Mouse (Mus musculus): ENCODE measurements at regions not wholly inside any gene's neighbourhood (a gene's known extent, or its start where the extent isn't known, plus 50 kb on each side); places are given as distances from the start of the nearest gene placed in this dataset.

GRCm38 (mm10) chr2:166322668-166323043 lies 167.2 kb upstream of the Sulf2 start:
- DNase-seq (ENCODE audit: low spot score): peak; percentile 68
- no peaks in the 10 kb centered on the region for H3K9me3 ChIP-seq (ENCODE audit: control insufficient read depth, low read length)
- H3K9ac ChIP-seq (ENCODE audit: low read length): no peak overlapping the region

GRCm38 (mm10) chr2:166321992-166322667 lies 166.7 kb upstream of the Sulf2 start:
- DNase-seq (ENCODE audit: low spot score): no peak
- H3K27me3 ChIP-seq (ENCODE audit: control insufficient read depth, insufficient read depth, low read length): peaks cover 4% of the 10 kb centered on the region; the same call in 1 of the 2 replicates
- H3K27ac ChIP-seq (ENCODE audit: low read depth, low read length): 0 out of 2 replicates have a peak overlapping the region, but pooled peaks have one; percentile 60
- H3K4me2 ChIP-seq (ENCODE audit: low read depth): no peak overlapping the region
- H3K9me3 ChIP-seq (ENCODE audit: control insufficient read depth, low read length): no peaks in the 10 kb centered on the region
- ATAC-seq (ENCODE audit: insufficient read depth, low FRiP score, low TSS enrichment): no peak
- peaks cover 21% of the 10 kb centered on the region for H3K4me1 ChIP-seq (ENCODE audit: control insufficient read depth, insufficient read depth, low read length)
- WGBS: 81% methylated on average over 6 of the region's 6 CpGs
- H3K9ac ChIP-seq (ENCODE audit: low read length): no peak overlapping the region
- H3K4me3 ChIP-seq (ENCODE audit: low read depth, low read length): no peak overlapping the region
- H3K36me3 ChIP-seq (ENCODE audit: control insufficient read depth, insufficient read depth, low read length): no peaks in the 10 kb centered on the region

More at GRCm38 (mm10) chr2:166322668-166323043, 167.2 kb upstream of the Sulf2 start:
- peaks cover 4% of the 10 kb centered on the region; the same call in 1 of the 2 replicates for H3K27me3 ChIP-seq (ENCODE audit: control insufficient read depth, insufficient read depth, low read length)
- peak overlapping the region; percentile 60; the same call in 1 of the 2 replicates for H3K27ac ChIP-seq (ENCODE audit: low read depth, low read length)
- no peak overlapping the region for H3K4me2 ChIP-seq (ENCODE audit: low read depth)
- ATAC-seq (ENCODE audit: insufficient read depth, low FRiP score, low TSS enrichment): no peak
- H3K4me3 ChIP-seq (ENCODE audit: low read depth, low read length): no peak overlapping the region
- peaks cover 21% of the 10 kb centered on the region for H3K4me1 ChIP-seq (ENCODE audit: control insufficient read depth, insufficient read depth, low read length)
- H3K36me3 ChIP-seq (ENCODE audit: control insufficient read depth, insufficient read depth, low read length): no peaks in the 10 kb centered on the region
- WGBS: 19% methylated on average over 6 of the region's 6 CpGs

GRCm38 (mm10) chr2:166316409-166316916 lies 161.0 kb upstream of the Sulf2 start:
- no peak overlapping the region for H3K9ac ChIP-seq (ENCODE audit: low read length)
- no peaks in the 10 kb centered on the region for H3K9me3 ChIP-seq (ENCODE audit: control insufficient read depth, low read length)
- no peak overlapping the region for H3K27ac ChIP-seq (ENCODE audit: low read depth, low read length)
- no peak overlapping the region for H3K4me3 ChIP-seq (ENCODE audit: low read depth, low read length)
- H3K4me1 ChIP-seq (ENCODE audit: control insufficient read depth, insufficient read depth, low read length): 0 out of 2 replicates have a peak, but pooled peaks cover 7% of the 10 kb centered on the region
- no peak overlapping the region for H3K4me2 ChIP-seq (ENCODE audit: low read depth)
- peaks cover 4% of the 10 kb centered on the region; the same call in 1 of the 2 replicates for H3K27me3 ChIP-seq (ENCODE audit: control insufficient read depth, insufficient read depth, low read length)
- ATAC-seq (ENCODE audit: insufficient read depth, low FRiP score, low TSS enrichment) (peak; percentile 67; the same call in 1 of the 2 replicates), DNase-seq (ENCODE audit: low spot score) (peak; percentile 36)
- WGBS: 22% methylated on average over 10 of the region's 10 CpGs
- H3K36me3 ChIP-seq (ENCODE audit: control insufficient read depth, insufficient read depth, low read length): no peaks in the 10 kb centered on the region

- H3K27me3 ChIP-seq (ENCODE audit: control insufficient read depth, insufficient read depth, low read length): no peaks in the 10 kb centered on the region
- H3K4me2 ChIP-seq (ENCODE audit: low read depth): no peak overlapping the region
- DNase-seq (ENCODE audit: low spot score) (no peak), ATAC-seq (ENCODE audit: insufficient read depth, low FRiP score, low TSS enrichment) (no peak)
- no peak overlapping the region for H3K9ac ChIP-seq (ENCODE audit: low read length)
- H3K27ac ChIP-seq (ENCODE audit: low read depth, low read length): no peak overlapping the region
- no peaks in the 10 kb centered on the region for H3K9me3 ChIP-seq (ENCODE audit: control insufficient read depth, low read length)
- 81% methylated on average over 5 of the region's 5 CpGs for WGBS
- H3K4me1 ChIP-seq (ENCODE audit: control insufficient read depth, insufficient read depth, low read length): peaks cover 6% of the 10 kb centered on the region
- no peaks in the 10 kb centered on the region for H3K36me3 ChIP-seq (ENCODE audit: control insufficient read depth, insufficient read depth, low read length)
- H3K4me3 ChIP-seq (ENCODE audit: low read depth, low read length): no peak overlapping the region
Observed at GRCm38 (mm10) chr2:166310438-166310837, 155.0 kb upstream of the Sulf2 start.

GRCm38 (mm10) chr2:166309882-166310281 lies 154.4 kb upstream of the Sulf2 start:
- no peak overlapping the region for H3K9ac ChIP-seq (ENCODE audit: low read length)
- no peak overlapping the region for H3K4me3 ChIP-seq (ENCODE audit: low read depth, low read length)
- H3K36me3 ChIP-seq (ENCODE audit: control insufficient read depth, insufficient read depth, low read length): no peaks in the 10 kb centered on the region
- H3K27me3 ChIP-seq (ENCODE audit: control insufficient read depth, insufficient read depth, low read length): no peaks in the 10 kb centered on the region
- DNase-seq (ENCODE audit: low spot score): no peak
- H3K27ac ChIP-seq (ENCODE audit: low read depth, low read length): no peak overlapping the region
- no peak for ATAC-seq (ENCODE audit: insufficient read depth, low FRiP score, low TSS enrichment)
- H3K9me3 ChIP-seq (ENCODE audit: control insufficient read depth, low read length): no peaks in the 10 kb centered on the region
- WGBS: 85% methylated on average over 2 of the region's 2 CpGs
- H3K4me2 ChIP-seq (ENCODE audit: low read depth): no peak overlapping the region
- H3K4me1 ChIP-seq (ENCODE audit: control insufficient read depth, insufficient read depth, low read length): peaks cover 10% of the 10 kb centered on the region

GRCm38 (mm10) chr2:166307551-166307950 lies 152.1 kb upstream of the Sulf2 start:
- DNase-seq (ENCODE audit: low spot score): no peak
- Histone ChIP-seq H3K4me2 (ENCODE audit: low read depth) (no peak overlapping the region), H3K4me1 (ENCODE audit: control insufficient read depth, insufficient read depth, low read length) (peaks cover 12% of the 10 kb centered on the region), H3K9me3 (ENCODE audit: control insufficient read depth, low read length) (no peaks in the 10 kb centered on the region), H3K4me3 (ENCODE audit: low read depth, low read length) (no peak overlapping the region), H3K27me3 (ENCODE audit: control insufficient read depth, insufficient read depth, low read length) (no peaks in the 10 kb centered on the region), H3K27ac (ENCODE audit: low read depth, low read length) (no peak overlapping the region), H3K9ac (ENCODE audit: low read length) (no peak overlapping the region), H3K36me3 (ENCODE audit: control insufficient read depth, insufficient read depth, low read length) (no peaks in the 10 kb centered on the region)
- WGBS: 67% methylated on average over 13 of the region's 13 CpGs
- ATAC-seq (ENCODE audit: insufficient read depth, low FRiP score, low TSS enrichment): no peak

GRCm38 (mm10) chr2:166305044-166306002 lies 149.9 kb upstream of the Sulf2 start:
- Histone ChIP-seq H3K9ac (ENCODE audit: low read length) (no peak overlapping the region), H3K4me1 (ENCODE audit: control insufficient read depth, insufficient read depth, low read length) (peaks cover 12% of the 10 kb centered on the region), H3K27ac (ENCODE audit: low read depth, low read length) (0 out of 2 replicates have a peak overlapping the region, but pooled peaks have one; percentile 15), H3K4me3 (ENCODE audit: low read depth, low read length) (no peak overlapping the region), H3K36me3 (ENCODE audit: control insufficient read depth, insufficient read depth, low read length) (no peaks in the 10 kb centered on the region), H3K4me2 (ENCODE audit: low read depth) (no peak overlapping the region), H3K27me3 (ENCODE audit: control insufficient read depth, insufficient read depth, low read length) (no peaks in the 10 kb centered on the region), H3K9me3 (ENCODE audit: control insufficient read depth, low read length) (no peaks in the 10 kb centered on the region)
- WGBS: 70% methylated on average over 30 of the region's 30 CpGs
- DNase-seq (ENCODE audit: low spot score) (peak; percentile 60), ATAC-seq (ENCODE audit: insufficient read depth, low FRiP score, low TSS enrichment) (0 out of 2 replicates have a peak, but pooled peaks have one; percentile 58)

- Histone ChIP-seq H3K9ac (ENCODE audit: low read length) (no peak overlapping the region), H3K27ac (ENCODE audit: low read depth, low read length) (no peak overlapping the region), H3K36me3 (ENCODE audit: control insufficient read depth, insufficient read depth, low read length) (no peaks in the 10 kb centered on the region), H3K4me3 (ENCODE audit: low read depth, low read length) (no peak overlapping the region), H3K27me3 (ENCODE audit: control insufficient read depth, insufficient read depth, low read length) (no peaks in the 10 kb centered on the region), H3K4me2 (ENCODE audit: low read depth) (no peak overlapping the region), H3K9me3 (ENCODE audit: control insufficient read depth, low read length) (no peaks in the 10 kb centered on the region), H3K4me1 (ENCODE audit: control insufficient read depth, insufficient read depth, low read length) (peaks cover 12% of the 10 kb centered on the region)
- DNase-seq (ENCODE audit: low spot score): no peak
- WGBS: 60% methylated on average over 2 of the region's 2 CpGs
- no peak for ATAC-seq (ENCODE audit: insufficient read depth, low FRiP score, low TSS enrichment)
Observed at GRCm38 (mm10) chr2:166303854-166304253, 148.4 kb upstream of the Sulf2 start.
